Mouse (Mus musculus): ENCODE measurements at regions not wholly inside any gene's neighbourhood (a gene's known extent, or its start where the extent isn't known, plus 50 kb on each side); places are given as distances from the start of the nearest gene placed in this dataset.
A peak's percentile ranks its signal among the peaks of the same experiment; 100 is the strongest.
"Not testable (repeated sequence)": the region's sequence is repeated elsewhere in the genome, so short reads cannot be mapped to it uniquely, and the experiment has no call there.

- DNase-seq (ENCODE audit: inconsistent age in 2 of 2, low spot score in 1 of 2): not testable (repeated sequence)
These were observed 119.7 kb downstream of the Impg2 start for GRCm38 (mm10) chr16:56323828-56324227.

- DNase-seq (ENCODE audit: inconsistent age in 2 of 2, low spot score in 1 of 2): no peak
These were observed 128.3 kb upstream of the Abi3bp start for GRCm38 (mm10) chr16:56349415-56349814.

- no peak for DNase-seq (ENCODE audit: inconsistent age in 2 of 2, low spot score in 1 of 2)
These were observed 124.8 kb upstream of the Abi3bp start for GRCm38 (mm10) chr16:56352888-56353287.

GRCm38 (mm10) chr16:56359101-56359500, 118.6 kb upstream of the Abi3bp start:
- DNase-seq (ENCODE audit: inconsistent age in 2 of 2, low spot score in 1 of 2): no peak

- no peak for DNase-seq (ENCODE audit: inconsistent age in 2 of 2, low spot score in 1 of 2)
These were observed 116.7 kb upstream of the Abi3bp start for GRCm38 (mm10) chr16:56360992-56361391.

GRCm38 (mm10) chr16:56378356-56378755, 99.3 kb upstream of the Abi3bp start:
- no peak for DNase-seq (ENCODE audit: inconsistent age in 2 of 2, low spot score in 1 of 2)

- DNase-seq (ENCODE audit: inconsistent age in 2 of 2, low spot score in 1 of 2): no peak
These were observed 97.0 kb upstream of the Abi3bp start for GRCm38 (mm10) chr16:56380680-56381079.

- peak in 1 of 2 experiments; percentile 30 for DNase-seq (ENCODE audit: inconsistent age in 2 of 2, low spot score in 1 of 2)
These were observed 91.1 kb upstream of the Abi3bp start for GRCm38 (mm10) chr16:56386539-56386938.

GRCm38 (mm10) chr16:56392843-56393242, 84.8 kb upstream of the Abi3bp start:
- no peak for DNase-seq (ENCODE audit: inconsistent age in 2 of 2, low spot score in 1 of 2)

- DNase-seq (ENCODE audit: inconsistent age in 2 of 2, low spot score in 1 of 2): peak in 1 of 2 experiments; percentile 18
These were observed 81.1 kb upstream of the Abi3bp start for GRCm38 (mm10) chr16:56396586-56396985.

- no peak for DNase-seq (ENCODE audit: inconsistent age in 2 of 2, low spot score in 1 of 2)
These were observed 78.1 kb upstream of the Abi3bp start for GRCm38 (mm10) chr16:56399541-56399940.

GRCm38 (mm10) chr16:56423761-56424160, 53.9 kb upstream of the Abi3bp start:
- no peak for DNase-seq (ENCODE audit: inconsistent age in 2 of 2, low spot score in 1 of 2)
